Mouse (Mus musculus) CH12.LX (cell line): ENCODE results near the gene Vstm2b. TPM values are rescaled to one million over a fixed set of nuclear protein-coding genes. Genes with fewer than 3 reads are reported as not detected.

Experiments
- DNase-seq: peaks from one replicate; pipeline ENCODE4 v3.0.0-alpha.2; 2013; ENCODE audit errors: extremely low read depth
- H3K27ac ChIP-seq: 2 replicates; pipeline ENCODE4 v1.5.1; 2012; ENCODE audit warnings: low read depth, mild to moderate bottlenecking, control low read depth, moderate library complexity; ENCODE audit not compliant: insufficient read depth
- H3K27me3 ChIP-seq: replicated peaks from 2 replicates; pipeline ENCODE3; 2012; ENCODE audit warnings: inconsistent platforms
- H3K36me3 ChIP-seq, 2 experiments: replicated peaks in 1 of 2; 2 replicates each; pipeline versions ENCODE3 to v1.6.1; 2012; ENCODE audit warnings: inconsistent platforms in 1 of 2, low read length in 1 of 2, mild to moderate bottlenecking in 1 of 2, mixed read lengths in 1 of 2, moderate library complexity in 1 of 2; ENCODE audit not compliant: control insufficient read depth in 1 of 2, insufficient read depth in 1 of 2
- H3K4me1 ChIP-seq, 2 experiments: 2 replicates each; pipeline ENCODE4 v1.6.1; 2012; ENCODE audit warnings: inconsistent platforms in 1 of 2, moderate library complexity in 1 of 2; ENCODE audit not compliant: insufficient read depth in 2 of 2, control insufficient read depth in 1 of 2
- H3K4me2 ChIP-seq: 2 replicates; pipeline ENCODE4 v1.6.1; 2012; ENCODE audit warnings: low read depth, mild to moderate bottlenecking, control low read depth; ENCODE audit not compliant: poor library complexity, insufficient read depth, severe bottlenecking
- H3K4me3 ChIP-seq, 3 experiments: fragments of 150-350 bp in 1 of 3; sonication (generic) in 1 of 3; replicated peaks in 1 of 3; 2 replicates each; pipeline versions ENCODE3 to v1.5.1; 2011 to 2012; ENCODE audit warnings: low read depth in 2 of 3, low read length in 2 of 3, mild to moderate bottlenecking in 2 of 3, moderate library complexity in 2 of 3, control low read depth in 1 of 3, improper control_type of control experiment in 1 of 3, inconsistent platforms in 1 of 3, mixed read lengths in 1 of 3; ENCODE audit not compliant: poor library complexity in 1 of 3
- H3K79me2 ChIP-seq: replicated peaks from 2 replicates; pipeline ENCODE4 v1.6.1; 2012; ENCODE audit warnings: mild to moderate bottlenecking, moderate library complexity; ENCODE audit not compliant: control insufficient read depth, poor library complexity, insufficient read depth, severe bottlenecking; ENCODE audit errors: extremely low read depth
- H3K9ac ChIP-seq: 2 replicates; pipeline ENCODE4 v1.6.1; 2012; ENCODE audit warnings: low read depth, mild to moderate bottlenecking, control low read depth, moderate library complexity; ENCODE audit not compliant: insufficient read depth
- H3K9me3 ChIP-seq: replicated peaks from 2 replicates; pipeline ENCODE3; 2012; ENCODE audit warnings: low read length, inconsistent platforms, mixed read lengths
- BHLHE40 ChIP-seq: IDR thresholded peaks from 2 replicates; pipeline ENCODE4 v1.6.1; 2011; ENCODE audit warnings: mild to moderate bottlenecking, low read depth, low read length, improper control_type of control experiment
- CHD1 ChIP-seq: IDR thresholded peaks from 2 replicates; pipeline ENCODE4 v1.6.1; 2012; ENCODE audit warnings: low read depth, low read length, improper control_type of control experiment, inconsistent platforms
- CHD2 ChIP-seq: IDR thresholded peaks from 2 replicates; pipeline ENCODE4 v1.6.1; 2011; ENCODE audit warnings: low read length, improper control_type of control experiment
- EP300 ChIP-seq: IDR thresholded peaks from 2 replicates; pipeline ENCODE4 v1.6.1; 2011; ENCODE audit warnings: low read length, improper control_type of control experiment
- GABPA ChIP-seq: IDR thresholded peaks from 2 replicates; pipeline ENCODE4 v1.6.1; 2012; ENCODE audit warnings: low read depth, low read length, improper control_type of control experiment, inconsistent platforms; ENCODE audit not compliant: insufficient replicate concordance
- HCFC1 ChIP-seq: IDR thresholded peaks from 2 replicates; pipeline ENCODE4 v1.6.1; 2012; ENCODE audit warnings: low read depth, mild to moderate bottlenecking, inconsistent platforms, low read length, improper control_type of control experiment
- IRF4 ChIP-seq: IDR thresholded peaks from 2 replicates; pipeline ENCODE4 v1.6.1; 2014; ENCODE audit warnings: low read depth, mild to moderate bottlenecking, inconsistent platforms, low read length, improper control_type of control experiment
- JUN ChIP-seq: IDR thresholded peaks from 2 replicates; pipeline ENCODE4 v1.6.1; 2011; ENCODE audit warnings: low read depth, mild to moderate bottlenecking, low read length, improper control_type of control experiment, moderate library complexity; ENCODE audit not compliant: insufficient read depth
- JUND ChIP-seq: conservative IDR thresholded peaks from 2 replicates; pipeline ENCODE4 v1.6.1; 2011; ENCODE audit warnings: low read depth, low read length, improper control_type of control experiment
- KAT2A ChIP-seq: IDR thresholded peaks from 2 replicates; pipeline ENCODE4 v1.6.1; 2012; ENCODE audit warnings: low read length, improper control_type of control experiment, inconsistent platforms; ENCODE audit not compliant: insufficient replicate concordance
- MAFK ChIP-seq: IDR thresholded peaks from 2 replicates; pipeline ENCODE4 v1.6.1; 2011; ENCODE audit warnings: low read length, improper control_type of control experiment; ENCODE audit not compliant: insufficient replicate concordance
- MAX ChIP-seq: IDR thresholded peaks from 2 replicates; pipeline ENCODE4 v1.6.1; 2011; ENCODE audit warnings: low read length, improper control_type of control experiment
- MEF2A ChIP-seq: IDR thresholded peaks from 2 replicates; pipeline ENCODE4 v1.6.1; 2014; ENCODE audit warnings: low read depth, mild to moderate bottlenecking, inconsistent platforms, low read length, improper control_type of control experiment, borderline replicate concordance
- MXI1 ChIP-seq: IDR thresholded peaks from 2 replicates; pipeline ENCODE4 v1.6.1; 2011; ENCODE audit warnings: mild to moderate bottlenecking, low read depth, low read length, improper control_type of control experiment
- MYC ChIP-seq: IDR thresholded peaks from 2 replicates; pipeline ENCODE4 v1.6.1; 2011; ENCODE audit warnings: low read depth, mild to moderate bottlenecking, improper control_type of control experiment, low read length
- NELFE ChIP-seq: IDR thresholded peaks from 2 replicates; pipeline ENCODE4 v1.6.1; 2011; ENCODE audit warnings: low read depth, low read length, improper control_type of control experiment
- NRF1 ChIP-seq: IDR thresholded peaks from 2 replicates; pipeline ENCODE4 v1.6.1; 2014; ENCODE audit warnings: low read depth, mild to moderate bottlenecking, inconsistent platforms, low read length, improper control_type of control experiment, moderate library complexity
- PAX5 ChIP-seq: IDR thresholded peaks from 2 replicates; pipeline ENCODE4 v1.6.1; 2012; ENCODE audit warnings: low read length, inconsistent platforms, mixed read lengths
- POLR2AphosphoS2 ChIP-seq: IDR thresholded peaks from 2 replicates; pipeline ENCODE4 v1.6.1; 2011; ENCODE audit warnings: low read depth, low read length, improper control_type of control experiment
- RAD21 ChIP-seq: IDR thresholded peaks from 2 replicates; pipeline ENCODE4 v1.6.1; 2011; ENCODE audit warnings: low read depth, mild to moderate bottlenecking, low read length, improper control_type of control experiment, moderate library complexity
- SIN3A ChIP-seq: IDR thresholded peaks from 2 replicates; pipeline ENCODE4 v1.6.1; 2012; ENCODE audit warnings: low read length, improper control_type of control experiment, inconsistent platforms
- SMC3 ChIP-seq: IDR thresholded peaks from 2 replicates; pipeline ENCODE4 v1.6.1; 2011; ENCODE audit warnings: low read depth, low read length, improper control_type of control experiment
- TBP ChIP-seq: conservative IDR thresholded peaks from 2 replicates; pipeline ENCODE4 v1.6.1; 2011; ENCODE audit warnings: low read depth, low read length, improper control_type of control experiment
- UBTF ChIP-seq: IDR thresholded peaks from 2 replicates; pipeline ENCODE4 v1.6.1; 2012; ENCODE audit warnings: low read depth, mild to moderate bottlenecking, inconsistent platforms, low read length, improper control_type of control experiment, moderate library complexity
- USF2 ChIP-seq: conservative IDR thresholded peaks from 2 replicates; pipeline ENCODE4 v1.6.1; 2011; ENCODE audit warnings: low read depth, low read length, improper control_type of control experiment
- ZC3H11A ChIP-seq: IDR thresholded peaks from 2 replicates; pipeline ENCODE4 v1.6.1; 2012; ENCODE audit warnings: low read depth, mild to moderate bottlenecking, inconsistent platforms, low read length, improper control_type of control experiment
- ZMIZ1 ChIP-seq: IDR thresholded peaks from 2 replicates; pipeline ENCODE4 v1.6.1; 2012; ENCODE audit warnings: low read depth, mild to moderate bottlenecking, inconsistent platforms, low read length, improper control_type of control experiment
- ZNF384 ChIP-seq: IDR thresholded peaks from 2 replicates; pipeline ENCODE4 v1.6.1; 2012; ENCODE audit warnings: low read depth, low read length, improper control_type of control experiment, inconsistent platforms
- dilution Hi-C: fragments of 300-500 bp; cut with MboI; formaldehyde crosslinking; loops from 2 replicates; pipeline ENCODE4 v1.14.3; 2020; ENCODE audit warnings: low sequenced_read_pairs; ENCODE audit not compliant: extremely low pct_unique_long_range_greater_than_20kb, extremely low pct_ligation_motif_present
- in situ Hi-C: fragments of 300-500 bp; cut with MboI; formaldehyde crosslinking; loops from 3 replicates; pipeline ENCODE4 v1.14.3; 2019; ENCODE audit warnings: low sequenced_read_pairs, low pct_ligation_motif_present, low pct_unique_long_range_greater_than_20kb, mixed read lengths
- polyA plus RNA-seq: library from polyadenylated mRNA; unstranded; fragments of >175 nt; gene quantifications from 2 replicates; pipeline ENCODE4 v1.2.1, GENCODE M21; 2012; ENCODE audit warnings: low read depth; ENCODE audit not compliant: insufficient read length
- total RNA-seq, 2 experiments: library from RNA; depleted of rRNA; stranded (reverse); fragments of 300-350 nt in 1 of 2; fragments of >200 nt in 1 of 2; gene quantifications; 2 replicates each; pipeline ENCODE4 v1.2.3; 2012 to 2014

Gene Vstm2b
- total and polyA plus RNA-seq, 3 experiments = not detected

GRCm38 (mm10) chr7:40902506-40902905 lies 4.4 kb downstream of the Vstm2b start:
- dilution Hi-C loops = no loop called here
- H3K27me3 ChIP-seq = no peaks in the 10 kb centered on the region
- no peak for DNase-seq

GRCm38 (mm10) chr7:40906484-40906883 lies 8.4 kb downstream of the Vstm2b start:
- in situ Hi-C loops = no loop called here
- no peak overlapping the region for H3K4me3 ChIP-seq
- H3K9ac ChIP-seq = no peak overlapping the region
- no peaks in the 10 kb centered on the region for H3K79me2 ChIP-seq
- DNase-seq = no peak
- H3K36me3 ChIP-seq = no peaks in the 10 kb centered on the region
- H3K27me3 ChIP-seq = no peaks in the 10 kb centered on the region
- TF ChIP-seq USF2 (no peak), PAX5 (no peak), MYC (no peak), SIN3A (no peak), JUND (no peak), BHLHE40 (no peak), TBP (no peak), ZNF384 (no peak), NRF1 (no peak), GABPA (no peak), EP300 (no peak), MAFK (no peak), SMC3 (no peak), NELFE (no peak), IRF4 (no peak), HCFC1 (no peak), RAD21 (no peak), POLR2AphosphoS2 (no peak), MXI1 (no peak), KAT2A (no peak)
- TF ChIP-seq, all 38 proteins: peak for 0
- Histone ChIP-seq H3K27ac (no peak overlapping the region), H3K4me2 (no peak overlapping the region), H3K4me1 (peaks cover 0 to 5% of the 10 kb centered on the region in 2 experiments; a peak in 1 of 4 replicates), H3K9me3 (no peaks in the 10 kb centered on the region)
- dilution Hi-C loops = no loop called here

More at GRCm38 (mm10) chr7:40902506-40902905, 4.4 kb downstream of the Vstm2b start:
- no peaks in the 10 kb centered on the region for H3K36me3 ChIP-seq
- H3K4me3 ChIP-seq = no peak overlapping the region
- in situ Hi-C loops = no loop called here
- H3K9me3 ChIP-seq = peaks cover 15% of the 10 kb centered on the region
- no peaks in the 10 kb centered on the region for H3K4me1 ChIP-seq
- H3K27ac ChIP-seq = no peak overlapping the region
- no peak overlapping the region for H3K4me2 ChIP-seq
- TF ChIP-seq GABPA = no peak
- no peak for TF ChIP-seq JUN
- TF ChIP-seq UBTF = no peak
- no peak for TF ChIP-seq MEF2A
- no peak for TF ChIP-seq CHD1
- TF ChIP-seq NRF1 = no peak
- no peak for TF ChIP-seq MXI1
- TF ChIP-seq MAX = no peak
- no peak for TF ChIP-seq ZMIZ1
- no peak for TF ChIP-seq USF2
- no peak for TF ChIP-seq KAT2A
- TF ChIP-seq ZC3H11A = no peak
- no peak for TF ChIP-seq MAFK
- no peak for TF ChIP-seq EP300
- no peak for TF ChIP-seq POLR2AphosphoS2
- no peak for TF ChIP-seq ZNF384
- TF ChIP-seq CHD2 = no peak
- no peaks in the 10 kb centered on the region for H3K79me2 ChIP-seq
- no peak overlapping the region for H3K9ac ChIP-seq
